Mouse (Mus musculus): ENCODE measurements at regions not wholly inside any gene's neighbourhood (a gene's known extent, or its start where the extent isn't known, plus 50 kb on each side); places are given as distances from the start of the nearest gene placed in this dataset.

DNA sequence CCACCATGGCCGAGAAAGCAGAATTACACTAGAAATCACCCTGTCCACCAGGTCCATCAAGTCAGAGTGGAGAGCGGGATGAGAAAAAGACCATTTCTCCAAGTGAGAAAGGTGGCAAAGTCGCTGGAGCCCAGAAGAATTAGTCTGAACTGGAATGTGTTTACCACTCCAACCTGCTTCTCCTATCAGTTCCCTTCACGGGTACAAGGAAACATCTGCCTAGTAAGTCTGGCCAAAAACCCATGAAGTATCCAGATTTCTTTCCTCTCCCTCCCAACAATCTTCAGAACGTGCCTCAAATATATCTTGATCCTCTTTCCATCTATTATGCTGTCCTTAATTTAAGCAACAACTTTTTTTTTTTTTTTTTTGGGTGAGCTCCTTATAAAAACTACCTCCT, 94.2 kb upstream of the Jun start:
- TF ChIP-seq CTCF (IDR thresholded peaks at IDR 0.05; ENCODE audit: borderline replicate concordance, control insufficient read depth, extremely low read depth, insufficient read depth, low read length, poor library complexity) (no peak), POLR2A (IDR thresholded peaks at IDR 0.05; ENCODE audit: control insufficient read depth, extremely low read depth, insufficient read depth, low read length, poor library complexity) (no peak)
